Mouse (Mus musculus): ENCODE data around the gene Tubb3. TPM values are rescaled to one million over a fixed set of nuclear protein-coding genes. Genes with fewer than 3 reads are reported as not detected.
"Not testable (repeated sequence)": the region's sequence is repeated elsewhere in the genome, so short reads cannot be mapped to it uniquely, and the experiment has no call there.

The Tubb3 gene
- polyA plus RNA-seq, 1 experiment, result 140 TPM

DNA sequence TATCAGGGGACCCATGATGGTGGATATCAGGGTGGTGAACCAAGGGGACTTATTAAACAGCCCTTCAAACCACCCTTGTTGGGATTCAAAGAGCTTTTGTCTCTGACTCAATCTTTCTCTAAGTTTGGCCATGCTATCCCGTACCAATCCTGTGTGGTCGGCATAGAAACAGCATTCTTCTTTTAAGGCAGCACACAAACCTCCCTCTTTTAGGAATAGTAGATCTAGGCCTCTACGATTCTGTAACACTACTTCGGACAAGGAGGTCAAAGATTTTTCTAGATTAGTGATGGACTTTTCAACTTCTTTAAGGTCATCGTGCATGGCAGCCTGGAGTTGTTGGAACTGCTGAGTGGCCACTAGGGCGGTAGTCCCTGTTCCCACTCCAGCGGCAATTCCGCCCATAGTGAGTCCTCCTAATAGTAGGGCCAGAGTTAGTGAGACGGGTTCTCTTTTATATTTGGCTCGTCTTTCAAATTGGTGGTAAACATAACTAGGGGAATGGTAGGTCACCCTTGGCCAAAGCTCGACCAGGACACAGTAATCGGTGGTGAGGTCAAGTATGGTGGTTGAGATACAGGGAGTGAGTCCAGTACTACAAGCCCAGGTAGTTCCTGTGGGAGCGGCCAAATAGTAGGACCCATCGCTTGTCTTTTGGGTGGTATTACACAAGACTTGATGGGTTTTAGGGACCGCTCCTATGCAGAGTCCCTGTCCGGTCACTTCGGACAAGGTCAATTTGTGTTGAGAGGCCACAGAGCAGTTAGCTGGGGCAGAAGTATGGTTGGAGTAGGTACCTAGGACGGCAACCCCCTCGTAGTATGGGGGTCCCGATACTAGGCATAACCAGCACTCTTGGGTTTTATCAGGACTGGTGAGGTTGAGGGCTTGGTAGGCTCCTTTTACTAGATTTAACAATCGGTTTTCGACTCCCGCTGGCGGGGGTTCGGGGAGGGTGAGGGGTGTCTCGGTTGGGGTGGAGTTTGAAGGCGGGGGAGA lies 15.6 kb downstream of the Tubb3 start:
- Histone ChIP-seq H3K36me3 (ENCODE audit: control insufficient read depth, insufficient read depth) (no peaks in the 10 kb centered on the region), H3K4me3 (ENCODE audit: insufficient read depth, poor library complexity, severe bottlenecking) (no peak overlapping the region), H3K79me2 (ENCODE audit: control insufficient read depth, insufficient read depth) (no peaks in the 10 kb centered on the region), H3K27me3 (ENCODE audit: control insufficient read depth, insufficient read depth, insufficient read length) (no peaks in the 10 kb centered on the region), H3ac (ENCODE audit: control insufficient read depth, insufficient read length, low read depth) (no peak overlapping the region), H3K79me3 (ENCODE audit: low read depth) (no peaks in the 10 kb centered on the region)
- TF ChIP-seq CEBPB (IDR thresholded peaks at IDR 0.05; ENCODE audit: low read depth) (no peak), CTCF (IDR thresholded peaks at IDR 0.05; ENCODE audit: control insufficient read depth, insufficient read depth, insufficient read length) (no peak), MAX (IDR thresholded peaks at IDR 0.05) (no peak), MYOD1 (IDR thresholded peaks at IDR 0.05; ENCODE audit: control insufficient read depth, insufficient read length, low read depth) (no peak), MYOG (IDR thresholded peaks at IDR 0.05; ENCODE audit: control insufficient read depth, extremely low read depth, insufficient read length) (no peak), USF1 (IDR thresholded peaks at IDR 0.05; ENCODE audit: low read depth) (no peak), FOSL1 (IDR thresholded peaks at IDR 0.05; ENCODE audit: insufficient read depth, low read length, poor library complexity, severe bottlenecking) (no peak)

DNA sequence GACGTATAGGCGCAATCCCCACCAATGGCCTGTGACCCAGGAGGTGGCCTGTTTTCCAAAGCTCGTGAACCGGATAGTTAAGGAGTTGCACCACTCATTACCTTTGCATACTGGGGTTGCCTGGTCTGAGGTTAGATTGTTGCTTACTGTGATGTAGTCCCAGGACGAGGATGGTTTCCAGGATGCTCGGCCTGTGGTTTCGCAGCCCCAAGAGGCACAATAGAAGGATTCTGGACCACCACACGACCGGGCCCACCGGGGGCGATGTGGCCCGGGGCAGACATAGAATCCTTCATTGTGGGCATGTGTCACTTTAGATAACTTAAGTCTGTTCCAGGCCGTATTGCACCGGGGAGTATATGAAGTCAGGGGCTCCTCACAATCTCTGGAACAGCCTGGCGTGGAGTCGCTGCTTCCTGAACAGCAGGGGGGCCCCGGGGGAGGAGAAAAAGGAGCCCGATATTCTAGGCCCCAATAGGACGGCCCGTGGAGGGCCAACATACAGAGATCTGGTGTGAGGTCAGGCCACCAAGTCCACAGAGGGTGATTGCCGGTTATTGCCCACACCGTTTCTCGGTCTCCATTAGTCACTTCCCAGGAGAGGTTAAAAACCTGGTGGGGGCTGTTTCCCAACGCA lies 16.5 kb downstream of the Tubb3 start:
- no peaks in the 10 kb centered on the region for H3K79me2 ChIP-seq (ENCODE audit: control insufficient read depth, insufficient read depth)
- TF ChIP-seq FOSL1 (IDR thresholded peaks at IDR 0.05; ENCODE audit: insufficient read depth, low read length, poor library complexity, severe bottlenecking) (no peak), CTCF (IDR thresholded peaks at IDR 0.05; ENCODE audit: control insufficient read depth, insufficient read depth, insufficient read length) (no peak), MYOG (IDR thresholded peaks at IDR 0.05; ENCODE audit: control insufficient read depth, extremely low read depth, insufficient read length) (no peak), MAX (IDR thresholded peaks at IDR 0.05) (no peak), USF1 (IDR thresholded peaks at IDR 0.05; ENCODE audit: low read depth) (no peak), CEBPB (IDR thresholded peaks at IDR 0.05; ENCODE audit: low read depth) (no peak), MYOD1 (IDR thresholded peaks at IDR 0.05; ENCODE audit: control insufficient read depth, insufficient read length, low read depth) (no peak)
- no peak overlapping the region for H3K4me3 ChIP-seq (ENCODE audit: insufficient read depth, poor library complexity, severe bottlenecking)
- H3ac ChIP-seq (ENCODE audit: control insufficient read depth, insufficient read length, low read depth), result no peak overlapping the region
- H3K79me3 ChIP-seq (ENCODE audit: low read depth), result no peaks in the 10 kb centered on the region
- no peaks in the 10 kb centered on the region for H3K36me3 ChIP-seq (ENCODE audit: control insufficient read depth, insufficient read depth)
- no peaks in the 10 kb centered on the region for H3K27me3 ChIP-seq (ENCODE audit: control insufficient read depth, insufficient read depth, insufficient read length)

DNA sequence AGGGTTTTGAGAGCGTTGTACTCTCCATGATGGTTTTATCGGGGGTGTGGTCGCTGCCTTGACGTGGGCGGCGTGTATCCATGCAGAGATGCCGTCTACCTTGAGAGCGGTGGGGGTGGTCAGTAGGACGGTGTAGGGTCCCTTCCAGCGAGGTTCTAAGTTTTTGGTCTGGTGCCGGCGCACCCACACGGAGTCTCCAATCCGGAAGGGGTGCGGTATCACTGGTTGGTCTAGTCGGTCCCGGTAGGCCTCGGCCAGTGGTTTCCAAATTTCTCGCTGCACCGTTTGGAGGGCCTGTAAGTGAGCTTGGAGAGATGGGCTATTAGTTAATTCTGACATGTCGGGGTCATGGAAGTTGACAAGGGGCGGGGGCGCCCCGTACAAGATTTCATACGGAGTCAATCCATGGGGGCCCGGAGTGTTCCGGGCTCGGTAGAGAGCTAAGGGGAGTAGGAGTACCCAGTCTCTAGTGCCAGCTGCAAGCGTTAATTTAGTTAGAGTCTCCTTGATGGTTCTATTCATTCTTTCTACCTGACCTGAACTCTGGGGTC lies 17.2 kb downstream of the Tubb3 start:
- H3K79me3 ChIP-seq (ENCODE audit: low read depth), result no peaks in the 10 kb centered on the region
- TF ChIP-seq MAX (IDR thresholded peaks at IDR 0.05) (no peak), FOSL1 (IDR thresholded peaks at IDR 0.05; ENCODE audit: insufficient read depth, low read length, poor library complexity, severe bottlenecking) (no peak), MYOG (IDR thresholded peaks at IDR 0.05; ENCODE audit: control insufficient read depth, extremely low read depth, insufficient read length) (no peak), CTCF (IDR thresholded peaks at IDR 0.05; ENCODE audit: control insufficient read depth, insufficient read depth, insufficient read length) (no peak), USF1 (IDR thresholded peaks at IDR 0.05; ENCODE audit: low read depth) (no peak), MYOD1 (IDR thresholded peaks at IDR 0.05; ENCODE audit: control insufficient read depth, insufficient read length, low read depth) (no peak), CEBPB (IDR thresholded peaks at IDR 0.05; ENCODE audit: low read depth) (no peak)
- H3K4me3 ChIP-seq (ENCODE audit: insufficient read depth, poor library complexity, severe bottlenecking), result no peak overlapping the region
- no peaks in the 10 kb centered on the region for H3K79me2 ChIP-seq (ENCODE audit: control insufficient read depth, insufficient read depth)
- no peaks in the 10 kb centered on the region for H3K36me3 ChIP-seq (ENCODE audit: control insufficient read depth, insufficient read depth)
- no peak overlapping the region for H3ac ChIP-seq (ENCODE audit: control insufficient read depth, insufficient read length, low read depth)
- H3K27me3 ChIP-seq (ENCODE audit: control insufficient read depth, insufficient read depth, insufficient read length), result no peaks in the 10 kb centered on the region

DNA sequence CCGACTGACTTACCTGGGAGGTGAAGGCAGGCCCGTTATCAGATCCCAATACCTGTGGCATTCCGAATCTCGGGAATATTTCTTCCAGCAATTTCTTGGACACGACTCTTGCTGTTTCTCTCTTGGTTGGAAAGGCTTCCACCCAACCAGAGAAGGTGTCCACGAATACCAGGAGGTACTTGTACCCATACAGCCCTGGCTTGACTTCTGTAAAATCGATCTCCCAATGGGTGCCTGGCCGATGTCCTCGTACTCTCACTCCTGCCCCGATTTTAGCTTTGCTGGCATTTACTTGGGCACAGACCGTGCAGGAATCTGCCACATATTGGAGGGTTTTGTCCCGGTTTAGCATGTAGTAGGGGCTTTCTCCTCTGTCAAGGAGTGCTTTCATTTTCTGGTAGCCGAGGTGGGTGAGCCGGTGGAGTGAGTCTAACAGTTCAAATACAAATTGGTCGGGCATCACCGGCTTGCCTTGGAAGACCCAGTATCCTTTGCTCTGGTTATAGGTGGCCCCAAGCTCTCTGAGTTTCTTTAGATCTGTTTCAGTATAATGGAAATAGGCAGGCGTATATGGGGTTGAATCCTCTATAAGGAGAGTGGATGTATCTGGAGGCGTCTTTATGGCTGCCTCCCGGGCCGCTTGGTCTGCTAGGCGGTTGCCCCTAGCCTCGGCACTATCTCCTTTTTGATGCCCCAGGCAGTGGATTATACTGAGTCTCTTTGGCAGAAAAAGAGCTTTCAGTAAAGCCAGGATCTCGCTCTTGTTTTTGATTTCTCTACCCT lies 17.9 kb downstream of the Tubb3 start:
- TF ChIP-seq MAX (IDR thresholded peaks at IDR 0.05) (no peak), USF1 (IDR thresholded peaks at IDR 0.05; ENCODE audit: low read depth) (no peak), MYOD1 (IDR thresholded peaks at IDR 0.05; ENCODE audit: control insufficient read depth, insufficient read length, low read depth) (no peak), FOSL1 (IDR thresholded peaks at IDR 0.05; ENCODE audit: insufficient read depth, low read length, poor library complexity, severe bottlenecking) (no peak), MYOG (IDR thresholded peaks at IDR 0.05; ENCODE audit: control insufficient read depth, extremely low read depth, insufficient read length) (no peak), CTCF (IDR thresholded peaks at IDR 0.05; ENCODE audit: control insufficient read depth, insufficient read depth, insufficient read length) (no peak), CEBPB (IDR thresholded peaks at IDR 0.05; ENCODE audit: low read depth) (no peak)
- Histone ChIP-seq H3K79me2 (ENCODE audit: control insufficient read depth, insufficient read depth) (no peaks in the 10 kb centered on the region), H3K4me3 (ENCODE audit: insufficient read depth, poor library complexity, severe bottlenecking) (no peak overlapping the region), H3K79me3 (ENCODE audit: low read depth) (no peaks in the 10 kb centered on the region), H3K36me3 (ENCODE audit: control insufficient read depth, insufficient read depth) (no peaks in the 10 kb centered on the region), H3ac (ENCODE audit: control insufficient read depth, insufficient read length, low read depth) (no peak overlapping the region), H3K27me3 (ENCODE audit: control insufficient read depth, insufficient read depth, insufficient read length) (no peaks in the 10 kb centered on the region)

DNA sequence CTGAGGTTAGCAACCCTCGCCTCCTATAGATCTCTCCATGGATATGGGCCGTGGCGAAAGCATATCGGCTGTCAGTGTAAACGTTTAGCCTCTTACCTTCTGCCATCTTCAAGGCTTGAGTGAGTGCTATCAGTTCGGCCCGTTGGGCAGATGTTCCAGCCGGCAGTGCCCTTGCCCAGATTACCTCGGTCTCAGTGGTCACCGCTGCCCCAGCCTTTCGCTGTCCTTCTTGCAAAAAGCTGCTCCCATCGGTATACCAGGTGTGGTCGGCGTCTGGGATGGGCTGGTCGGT lies 18.4 kb downstream of the Tubb3 start:
- not testable (repeated sequence) for H3K27me3 ChIP-seq (ENCODE audit: control insufficient read depth, insufficient read depth, insufficient read length); H3ac ChIP-seq (ENCODE audit: control insufficient read depth, insufficient read length, low read depth); H3K36me3 ChIP-seq (ENCODE audit: control insufficient read depth, insufficient read depth); H3K4me3 ChIP-seq (ENCODE audit: insufficient read depth, poor library complexity, severe bottlenecking); H3K79me2 ChIP-seq (ENCODE audit: control insufficient read depth, insufficient read depth); H3K79me3 ChIP-seq (ENCODE audit: low read depth)

DNA sequence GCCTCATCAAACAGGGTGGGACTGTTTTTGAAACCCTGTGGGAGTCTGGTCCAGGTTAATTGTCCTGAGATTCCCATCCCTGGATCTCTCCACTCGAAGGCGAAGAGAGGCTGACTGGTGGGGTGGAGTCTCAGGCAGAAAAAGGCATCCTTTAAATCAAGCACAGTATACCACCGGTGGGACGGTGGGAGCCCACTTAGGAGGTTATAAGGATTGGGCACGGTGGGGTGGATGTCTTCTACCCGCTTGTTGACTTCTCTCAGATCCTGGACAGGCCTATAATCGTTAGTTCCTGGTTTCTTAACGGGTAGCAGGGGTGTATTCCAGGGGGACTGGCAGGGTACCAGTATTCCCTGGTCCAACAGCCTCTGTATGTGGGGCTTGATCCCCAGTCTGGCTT lies 19.7 kb downstream of the Tubb3 start:
- H3K79me2 ChIP-seq (ENCODE audit: control insufficient read depth, insufficient read depth); H3K36me3 ChIP-seq (ENCODE audit: control insufficient read depth, insufficient read depth); H3K4me3 ChIP-seq (ENCODE audit: insufficient read depth, poor library complexity, severe bottlenecking); H3K27me3 ChIP-seq (ENCODE audit: control insufficient read depth, insufficient read depth, insufficient read length); H3ac ChIP-seq (ENCODE audit: control insufficient read depth, insufficient read length, low read depth); H3K79me3 ChIP-seq (ENCODE audit: low read depth): not testable (repeated sequence)

Measured in C2C12 (cell line).